ENCODE assay signal across 16 mouse cellular contexts in genomic region chr14:23492581-23493360, GRCm38 (mm10).
A peak's percentile ranks its signal among the peaks of the same experiment; 100 is the strongest.
DNase-seq lines count a peak whose midpoint lies in the region; ATAC-seq lines count a peak whose summit lies in the region.
"Had no signal": no experiment of that assay in that cellular context is flagged by ENCODE, and none has a peak within 500 bp of the region (broad histone marks: within the 10 kb centered on the region; RNA-seq: fewer than 3 reads in every experiment).

No protein-coding gene starts in this region.

- DNase-seq in heart, adult 11 months: peak; percentile 95
- DNase-seq in heart, adult 8-10 months (ENCODE audit: low spot score): no peak
- no peak for DNase-seq in lung, adult 18-20 months
- DNase-seq in skeletal muscle tissue, adult 2 months (ENCODE audit: low read depth, low spot score): peak; percentile 11
- DNase-seq in right cerebral cortex, postnatal 25 days: no peak
- no peak for DNase-seq in T-cell, adult 2 months (ENCODE audit: low spot score)
- DNase-seq: adrenal gland, postnatal 25 days; kidney, adult 18-20 months; liver, embryonic 13.5 days; right cerebral cortex, adult 18-20 months; thymus, adult 2 months had no signal

- WGBS in lung, embryonic 15.5 days: 55% methylated on average over 9 of the region's 9 CpGs
- 42% methylated on average over 9 of the region's 9 CpGs for WGBS in embryonic facial prominence, embryonic 13.5 days

- H3K27ac ChIP-seq in lung, embryonic 15.5 days: peak overlapping the region; percentile 87
- H3K27ac ChIP-seq in embryonic facial prominence, embryonic 13.5 days: peak overlapping the region; percentile 93
- H3K27ac ChIP-seq: hindbrain, embryonic 15.5 days; liver, embryonic 13.5 days; neural tube, embryonic 15.5 days had no signal

- no peaks in the 10 kb centered on the region for H3K36me3 ChIP-seq in lung, embryonic 15.5 days
- H3K36me3 ChIP-seq in embryonic facial prominence, embryonic 13.5 days: no peaks in the 10 kb centered on the region
- H3K36me3 ChIP-seq: hindbrain, embryonic 15.5 days; liver, embryonic 13.5 days had no signal

- no peak overlapping the region for H3K4me3 ChIP-seq in lung, embryonic 15.5 days
- no peak overlapping the region for H3K4me3 ChIP-seq in embryonic facial prominence, embryonic 13.5 days
- H3K4me3 ChIP-seq: erythroblast, embryonic 14.5 days; hindbrain, embryonic 15.5 days; liver, embryonic 13.5 days; neural tube, embryonic 15.5 days had no signal

- no peak overlapping the region for H3K4me2 ChIP-seq in lung, embryonic 15.5 days
- no peak overlapping the region for H3K4me2 ChIP-seq in embryonic facial prominence, embryonic 13.5 days
- H3K4me2 ChIP-seq: hindbrain, embryonic 15.5 days; liver, embryonic 13.5 days; neural tube, embryonic 15.5 days had no signal

- peak; percentile 58 for ATAC-seq in lung, embryonic 15.5 days (ENCODE audit: borderline replicate concordance, extremely low read depth, low FRiP score, low TSS enrichment)
- peak; percentile 65; the same call in 1 of the 2 replicates for ATAC-seq in embryonic facial prominence, embryonic 13.5 days (ENCODE audit: insufficient number of reproducible peaks, insufficient read depth, low FRiP score, low TSS enrichment, low read depth)

- H3K27me3 ChIP-seq in lung, embryonic 15.5 days: no peaks in the 10 kb centered on the region
- H3K27me3 ChIP-seq in embryonic facial prominence, embryonic 13.5 days: no peaks in the 10 kb centered on the region
- H3K27me3 ChIP-seq: hindbrain, embryonic 15.5 days; liver, embryonic 13.5 days; neural tube, embryonic 15.5 days had no signal

- no peak overlapping the region for H3K9ac ChIP-seq in lung, embryonic 15.5 days
- H3K9ac ChIP-seq in embryonic facial prominence, embryonic 13.5 days: no peak overlapping the region
- H3K9ac ChIP-seq: hindbrain, embryonic 15.5 days; liver, embryonic 13.5 days; neural tube, embryonic 15.5 days had no signal

- H3K9me3 ChIP-seq in lung, embryonic 15.5 days: no peaks in the 10 kb centered on the region
- H3K9me3 ChIP-seq in embryonic facial prominence, embryonic 13.5 days: no peaks in the 10 kb centered on the region
- H3K9me3 ChIP-seq: hindbrain, embryonic 15.5 days; liver, embryonic 13.5 days; neural tube, embryonic 15.5 days had no signal

- H3K4me1 ChIP-seq in lung, embryonic 15.5 days: peaks cover 22% of the 10 kb centered on the region
- H3K4me1 ChIP-seq in embryonic facial prominence, embryonic 13.5 days: peaks cover 32% of the 10 kb centered on the region
- H3K4me1 ChIP-seq: hindbrain, embryonic 15.5 days; liver, embryonic 13.5 days; neural tube, embryonic 15.5 days had no signal

Comparison
In these comparisons a context has a peak if more than half of its experiments do, and no peak if none do; other contexts are left out.
1. DNase-seq: peak in heart, adult 11 months (single experiment) and skeletal muscle tissue, adult 2 months (single experiment); none in heart, adult 8-10 months (single experiment), lung, adult 18-20 months (0 of 2), right cerebral cortex, postnatal 25 days (single experiment) and T-cell, adult 2 months (single experiment).